Mouse (Mus musculus): ENCODE measurements around the gene Calml4. TPM values are rescaled to one million over a fixed set of nuclear protein-coding genes. Genes with fewer than 3 reads are reported as not detected.

Calml4 gene
- total and polyA plus RNA-seq, 3 experiments: 0.11 to 0.15 TPM; not detected in 1

- ATAC-seq (ENCODE audit: extremely low read depth, insufficient number of reproducible peaks, low FRiP score, poor library complexity, severe bottlenecking) (no peak), DNase-seq (ENCODE audit: low spot score) (no peak)
- H3K4me3 ChIP-seq (ENCODE audit: low read depth, low read length): no peak overlapping the region
- H3K36me3 ChIP-seq (replicated peaks): no peaks in the 10 kb centered on the region
- no peaks in the 10 kb centered on the region for H3K27me3 ChIP-seq (ENCODE audit: insufficient read depth, low read length)
- H3K4me1 ChIP-seq (ENCODE audit: insufficient read depth, low read depth, low read length): peaks cover 52% of the 10 kb centered on the region
- TF ChIP-seq CTCF (IDR thresholded peaks at IDR 0.05; ENCODE audit: low read depth, low read length) (no peak), POLR2AphosphoS5 (IDR thresholded peaks at IDR 0.05; ENCODE audit: insufficient replicate concordance, low read depth, low read length) (no peak), GATA1 (IDR thresholded peaks at IDR 0.05; ENCODE audit: borderline replicate concordance, low read length) (no peak), GATA2 (IDR thresholded peaks at IDR 0.05; ENCODE audit: borderline replicate concordance, low read depth, low read length) (no peak), TAL1 (conservative IDR thresholded peaks at IDR 0.05; ENCODE audit: low read depth, low read length) (no peak)
- H3K9me3 ChIP-seq (replicated peaks): no peaks in the 10 kb centered on the region
These were observed 37.1 kb upstream of the Calml4 start for GRCm38 (mm10) chr9:62820829-62821228.

- ATAC-seq (ENCODE audit: extremely low read depth, insufficient number of reproducible peaks, low FRiP score, poor library complexity, severe bottlenecking) (no peak), DNase-seq (ENCODE audit: low spot score) (no peak)
- Histone ChIP-seq H3K9me3 (replicated peaks) (no peaks in the 10 kb centered on the region), H3K4me3 (ENCODE audit: low read depth, low read length) (no peak overlapping the region), H3K27me3 (ENCODE audit: insufficient read depth, low read length) (no peaks in the 10 kb centered on the region), H3K4me1 (ENCODE audit: insufficient read depth, low read depth, low read length) (peaks cover 53% of the 10 kb centered on the region), H3K36me3 (replicated peaks) (no peaks in the 10 kb centered on the region)
- TF ChIP-seq GATA2 (IDR thresholded peaks at IDR 0.05; ENCODE audit: borderline replicate concordance, low read depth, low read length) (no peak), POLR2AphosphoS5 (IDR thresholded peaks at IDR 0.05; ENCODE audit: insufficient replicate concordance, low read depth, low read length) (no peak), GATA1 (IDR thresholded peaks at IDR 0.05; ENCODE audit: borderline replicate concordance, low read length) (no peak), TAL1 (conservative IDR thresholded peaks at IDR 0.05; ENCODE audit: low read depth, low read length) (no peak), CTCF (IDR thresholded peaks at IDR 0.05; ENCODE audit: low read depth, low read length) (no peak)
These were observed 36.1 kb upstream of the Calml4 start for GRCm38 (mm10) chr9:62821811-62822210.

GRCm38 (mm10) chr9:62825791-62826393 is 32.0 kb upstream of the Calml4 start:
- Histone ChIP-seq H3K4me1 (ENCODE audit: insufficient read depth, low read depth, low read length) (peaks cover 56% of the 10 kb centered on the region), H3K4me3 (ENCODE audit: low read depth, low read length) (peak overlapping the region; percentile 13; the same call in 1 of the 2 replicates), H3K9me3 (replicated peaks) (no peaks in the 10 kb centered on the region), H3K36me3 (replicated peaks) (no peaks in the 10 kb centered on the region), H3K27me3 (ENCODE audit: insufficient read depth, low read length) (no peaks in the 10 kb centered on the region)
- ATAC-seq (ENCODE audit: extremely low read depth, insufficient number of reproducible peaks, low FRiP score, poor library complexity, severe bottlenecking) (0 out of 2 replicates have a peak, but pooled peaks have one; percentile 29), DNase-seq (ENCODE audit: low spot score) (peak; percentile 57)
- TF ChIP-seq GATA1 (IDR thresholded peaks at IDR 0.05; ENCODE audit: borderline replicate concordance, low read length): no peak
- TF ChIP-seq CTCF (IDR thresholded peaks at IDR 0.05; ENCODE audit: low read depth, low read length): no peak
- TF ChIP-seq GATA2 (IDR thresholded peaks at IDR 0.05; ENCODE audit: borderline replicate concordance, low read depth, low read length): no peak
- no peak for TF ChIP-seq POLR2AphosphoS5 (IDR thresholded peaks at IDR 0.05; ENCODE audit: insufficient replicate concordance, low read depth, low read length)
- no peak for TF ChIP-seq TAL1 (conservative IDR thresholded peaks at IDR 0.05; ENCODE audit: low read depth, low read length)

- TF ChIP-seq POLR2AphosphoS5 (IDR thresholded peaks at IDR 0.05; ENCODE audit: insufficient replicate concordance, low read depth, low read length) (no peak), CTCF (IDR thresholded peaks at IDR 0.05; ENCODE audit: low read depth, low read length) (no peak), GATA2 (IDR thresholded peaks at IDR 0.05; ENCODE audit: borderline replicate concordance, low read depth, low read length) (no peak), TAL1 (conservative IDR thresholded peaks at IDR 0.05; ENCODE audit: low read depth, low read length) (no peak), GATA1 (IDR thresholded peaks at IDR 0.05; ENCODE audit: borderline replicate concordance, low read length) (no peak)
- Histone ChIP-seq H3K27me3 (ENCODE audit: insufficient read depth, low read length) (no peaks in the 10 kb centered on the region), H3K9me3 (replicated peaks) (no peaks in the 10 kb centered on the region), H3K36me3 (replicated peaks) (no peaks in the 10 kb centered on the region), H3K4me3 (ENCODE audit: low read depth, low read length) (peak overlapping the region; percentile 13; the same call in 1 of the 2 replicates), H3K4me1 (ENCODE audit: insufficient read depth, low read depth, low read length) (peaks cover 55% of the 10 kb centered on the region)
- DNase-seq (ENCODE audit: low spot score): no peak
- ATAC-seq (ENCODE audit: extremely low read depth, insufficient number of reproducible peaks, low FRiP score, poor library complexity, severe bottlenecking): no peak
These were observed 31.4 kb upstream of the Calml4 start for GRCm38 (mm10) chr9:62826456-62826855.

- DNase-seq (ENCODE audit: low spot score): peak; percentile 77
- TF ChIP-seq GATA2 (IDR thresholded peaks at IDR 0.05; ENCODE audit: borderline replicate concordance, low read depth, low read length): no peak
- TF ChIP-seq POLR2AphosphoS5 (IDR thresholded peaks at IDR 0.05; ENCODE audit: insufficient replicate concordance, low read depth, low read length): no peak
- no peak for TF ChIP-seq TAL1 (conservative IDR thresholded peaks at IDR 0.05; ENCODE audit: low read depth, low read length)
- TF ChIP-seq CTCF (IDR thresholded peaks at IDR 0.05; ENCODE audit: low read depth, low read length): 0 out of 2 replicates have a peak, but pooled peaks have one; percentile 20
- TF ChIP-seq GATA1 (IDR thresholded peaks at IDR 0.05; ENCODE audit: borderline replicate concordance, low read length): no peak
- 0 out of 2 replicates have a peak, but pooled peaks have one; percentile 40 for ATAC-seq (ENCODE audit: extremely low read depth, insufficient number of reproducible peaks, low FRiP score, poor library complexity, severe bottlenecking)
- H3K4me3 ChIP-seq (ENCODE audit: low read depth, low read length): peak overlapping the region; percentile 67; the same call in 1 of the 2 replicates
- no peaks in the 10 kb centered on the region for H3K36me3 ChIP-seq (replicated peaks)
- H3K27me3 ChIP-seq (ENCODE audit: insufficient read depth, low read length): no peaks in the 10 kb centered on the region
- H3K9me3 ChIP-seq (replicated peaks): no peaks in the 10 kb centered on the region
- peaks cover 55% of the 10 kb centered on the region for H3K4me1 ChIP-seq (ENCODE audit: insufficient read depth, low read depth, low read length)
These were observed 29.8 kb upstream of the Calml4 start for GRCm38 (mm10) chr9:62827939-62828652.

GRCm38 (mm10) chr9:62828662-62829086 is 29.2 kb upstream of the Calml4 start:
- peak overlapping the region; percentile 67; the same call in 1 of the 2 replicates for H3K4me3 ChIP-seq (ENCODE audit: low read depth, low read length)
- DNase-seq (ENCODE audit: low spot score): peak; percentile 89
- TF ChIP-seq POLR2AphosphoS5 (IDR thresholded peaks at IDR 0.05; ENCODE audit: insufficient replicate concordance, low read depth, low read length) (no peak), CTCF (IDR thresholded peaks at IDR 0.05; ENCODE audit: low read depth, low read length) (peak; percentile 88)
- peaks cover 55% of the 10 kb centered on the region for H3K4me1 ChIP-seq (ENCODE audit: insufficient read depth, low read depth, low read length)
- peak; percentile 80 for ATAC-seq (ENCODE audit: extremely low read depth, insufficient number of reproducible peaks, low FRiP score, poor library complexity, severe bottlenecking)
- H3K9me3 ChIP-seq (replicated peaks): no peaks in the 10 kb centered on the region
- H3K36me3 ChIP-seq (replicated peaks): no peaks in the 10 kb centered on the region
- no peaks in the 10 kb centered on the region for H3K27me3 ChIP-seq (ENCODE audit: insufficient read depth, low read length)
